9 mouse cellular contexts compared by ENCODE assay signal in the genomic region with DNA sequence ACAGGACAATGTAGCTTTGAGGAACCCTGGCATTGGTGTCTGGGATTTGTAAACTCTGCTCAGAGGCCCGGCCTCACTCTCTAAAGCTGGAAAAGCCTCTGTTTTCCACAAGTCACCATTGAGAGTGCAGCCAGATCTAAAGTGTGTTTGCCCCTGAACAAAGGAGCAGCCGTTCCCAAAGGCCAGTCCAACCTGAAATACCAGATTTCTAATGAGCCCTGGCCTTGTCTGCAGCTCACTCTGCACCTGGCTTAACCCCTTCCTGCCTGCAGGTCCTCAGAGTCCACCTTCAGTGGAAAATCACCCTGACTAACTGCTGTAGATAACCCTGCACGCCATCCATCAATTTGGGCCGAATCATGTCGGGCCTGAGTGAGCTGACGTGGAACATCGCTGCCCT. TPM values are rescaled to one million over a fixed set of nuclear protein-coding genes. Genes with fewer than 3 reads are reported as not detected.
DNase-seq lines count a peak whose midpoint lies in the region; ATAC-seq lines count a peak whose summit lies in the region.
"Had no signal": no experiment of that assay in that cellular context is flagged by ENCODE, and none has a peak within 500 bp of the region (broad histone marks: within the 10 kb centered on the region; RNA-seq: fewer than 3 reads in every experiment).

No protein-coding gene starts in this region.

- DNase-seq in hindbrain, embryonic 14.5 days (ENCODE audit: low spot score), result no peak
- peak; percentile 73 for DNase-seq in forelimb bud, embryonic 11.5 days (ENCODE audit: low read depth, low spot score)
- DNase-seq in limb, embryonic 10.5 days (ENCODE audit: low spot score), result peak; percentile 77
- DNase-seq in spleen, postnatal 36 days (ENCODE audit: low spot score in 2 of 2), result no peak
- DNase-seq in left cerebral cortex, postnatal 36 days (ENCODE audit: low spot score in 2 of 2), result no peak
- DNase-seq in adipocyte (ENCODE audit: low spot score), result no peak

- no peaks in the 10 kb centered on the region for H3K27me3 ChIP-seq in hindbrain, embryonic 14.5 days (ENCODE audit: control insufficient read depth, insufficient read depth, low read length)
- no peaks in the 10 kb centered on the region for H3K27me3 ChIP-seq in hindbrain, embryonic 16.5 days (replicated peaks; ENCODE audit: control insufficient read depth, insufficient read depth, low read length)
- H3K27me3 ChIP-seq in limb, embryonic 10.5 days (ENCODE audit: low read depth, poor library complexity, severe bottlenecking), result no peaks in the 10 kb centered on the region
- H3K27me3 ChIP-seq in stomach, embryonic 14.5 days (ENCODE audit: control insufficient read depth, insufficient read depth, low read length), result no peaks in the 10 kb centered on the region
- H3K27me3 ChIP-seq: hindbrain, embryonic 15.5 days had no signal

- H3K9ac ChIP-seq in hindbrain, embryonic 14.5 days, result no peak overlapping the region
- no peak overlapping the region for H3K9ac ChIP-seq in hindbrain, embryonic 16.5 days (ENCODE audit: low read depth, low read length)
- H3K9ac ChIP-seq in stomach, embryonic 14.5 days (replicated peaks; ENCODE audit: low read depth, low read length), result no peak overlapping the region
- H3K9ac ChIP-seq: hindbrain, embryonic 15.5 days had no signal

- 27% methylated on average over 7 of the region's 7 CpGs for WGBS in hindbrain, embryonic 14.5 days
- WGBS in hindbrain, embryonic 16.5 days, result 34% methylated on average over 7 of the region's 7 CpGs
- WGBS in limb, embryonic 10.5 days, result 11% methylated on average over 7 of the region's 7 CpGs
- WGBS in stomach, embryonic 14.5 days, result 20% methylated on average over 7 of the region's 7 CpGs

- no peaks in the 10 kb centered on the region for H3K9me3 ChIP-seq in hindbrain, embryonic 14.5 days (ENCODE audit: control insufficient read depth, low read length)
- no peaks in the 10 kb centered on the region for H3K9me3 ChIP-seq in hindbrain, embryonic 16.5 days (ENCODE audit: control insufficient read depth, low read length)
- H3K9me3 ChIP-seq in limb, embryonic 10.5 days (replicated peaks), result no peaks in the 10 kb centered on the region
- no peaks in the 10 kb centered on the region for H3K9me3 ChIP-seq in stomach, embryonic 14.5 days (ENCODE audit: control insufficient read depth, low read depth, low read length)
- H3K9me3 ChIP-seq: hindbrain, embryonic 15.5 days had no signal

- H3K4me2 ChIP-seq in hindbrain, embryonic 14.5 days (replicated peaks), result no peak overlapping the region
- H3K4me2 ChIP-seq in hindbrain, embryonic 16.5 days (ENCODE audit: low read length), result no peak overlapping the region
- H3K4me2 ChIP-seq in stomach, embryonic 14.5 days (replicated peaks; ENCODE audit: low read depth, low read length), result 0 out of 2 replicates have a peak overlapping the region, but pooled peaks have one; percentile 7
- H3K4me2 ChIP-seq: hindbrain, embryonic 15.5 days had no signal

- ATAC-seq in hindbrain, embryonic 14.5 days (ENCODE audit: low FRiP score), result no peak
- no peak for ATAC-seq in hindbrain, embryonic 16.5 days
- peak; percentile 86 for ATAC-seq in stomach, embryonic 14.5 days (ENCODE audit: insufficient number of reproducible peaks, insufficient read depth, low FRiP score, low read depth)

- H3K27ac ChIP-seq in hindbrain, embryonic 14.5 days, result 0 out of 2 replicates have a peak overlapping the region, but pooled peaks have one; percentile 21
- no peak overlapping the region for H3K27ac ChIP-seq in hindbrain, embryonic 16.5 days (ENCODE audit: low read depth, low read length)
- H3K27ac ChIP-seq in limb, embryonic 10.5 days, result peak overlapping the region; percentile 82
- peak overlapping the region; percentile 89 for H3K27ac ChIP-seq in stomach, embryonic 14.5 days (ENCODE audit: low read length)
- H3K27ac ChIP-seq: hindbrain, embryonic 15.5 days had no signal

- no peaks in the 10 kb centered on the region for H3K36me3 ChIP-seq in hindbrain, embryonic 14.5 days (replicated peaks; ENCODE audit: control insufficient read depth, insufficient read depth)
- no peaks in the 10 kb centered on the region for H3K36me3 ChIP-seq in hindbrain, embryonic 16.5 days (ENCODE audit: control insufficient read depth, insufficient read depth, low read length)
- no peaks in the 10 kb centered on the region for H3K36me3 ChIP-seq in limb, embryonic 10.5 days
- no peaks in the 10 kb centered on the region for H3K36me3 ChIP-seq in stomach, embryonic 14.5 days (ENCODE audit: control insufficient read depth, insufficient read depth, low read length)
- H3K36me3 ChIP-seq: hindbrain, embryonic 15.5 days had no signal

- intact Hi-C loops in left cerebral cortex, postnatal 36 days (cut with DNase I), result no loop called here

- peaks cover 14% of the 10 kb centered on the region for H3K4me1 ChIP-seq in hindbrain, embryonic 14.5 days (replicated peaks; ENCODE audit: control insufficient read depth, insufficient read depth, low read length)
- H3K4me1 ChIP-seq in hindbrain, embryonic 16.5 days (ENCODE audit: control insufficient read depth, insufficient read depth, low read depth, low read length), result no peaks in the 10 kb centered on the region
- peaks cover 77% of the 10 kb centered on the region for H3K4me1 ChIP-seq in limb, embryonic 10.5 days
- peaks cover 14% of the 10 kb centered on the region for H3K4me1 ChIP-seq in stomach, embryonic 14.5 days (ENCODE audit: control insufficient read depth, insufficient read depth, low read length)

- no peak overlapping the region for H3K4me3 ChIP-seq in hindbrain, embryonic 14.5 days (replicated peaks; ENCODE audit: low read length)
- no peak overlapping the region for H3K4me3 ChIP-seq in hindbrain, embryonic 16.5 days (ENCODE audit: low read length)
- no peak overlapping the region for H3K4me3 ChIP-seq in limb, embryonic 10.5 days
- H3K4me3 ChIP-seq in stomach, embryonic 14.5 days (ENCODE audit: low read depth, low read length), result no peak overlapping the region
- H3K4me3 ChIP-seq: hindbrain, embryonic 15.5 days had no signal

RNA-seq across cellular contexts. Expression of gene Errfi1, which starts 28.2 kb away (rescaled TPM):
- polyA plus RNA-seq in hindbrain, embryonic 14.5 days (2014; fragmentation: Nextera tagmentation; extraction: Ambion mirVana), result 36.3 and 39.6 TPM in 2 replicates
- polyA plus RNA-seq in hindbrain, embryonic 16.5 days (2015; fragmentation: Nextera tagmentation; extraction: Ambion mirVana), result 27.2 and 32.1 TPM in 2 replicates
- 25.2 and 25.9 TPM in 2 replicates for polyA plus RNA-seq in limb, embryonic 10.5 days (2016; fragmentation: Nextera tagmentation; extraction: Ambion mirVana)
- 36.4 and 37.3 TPM in 2 replicates for polyA plus RNA-seq in stomach, embryonic 14.5 days (2014; fragmentation: Nextera tagmentation; extraction: Ambion mirVana)
- 10 to 100 TPM; 27.4 TPM for total RNA-seq in left cerebral cortex, postnatal 36 days (2021)

Comparison
In these comparisons a context has a peak if more than half of its experiments do, and no peak if none do; other contexts are left out.
1. DNase-seq: peak in forelimb bud, embryonic 11.5 days (single experiment) and limb, embryonic 10.5 days (single experiment); none in hindbrain, embryonic 14.5 days (single experiment), spleen, postnatal 36 days (0 of 2), left cerebral cortex, postnatal 36 days (0 of 2) and adipocyte (single experiment).